Mouse (Mus musculus) liver, embryonic 14.5 days (tissue): ENCODE measurements at regions not wholly inside any gene's neighbourhood (a gene's known extent, or its start where the extent isn't known, plus 50 kb on each side); places are given as distances from the start of the nearest gene placed in this dataset.

Experiments
- CTCF ChIP-seq: IDR thresholded peaks from 2 replicates; pipeline ENCODE4 v1.5.1; 2016; ENCODE audit warnings: antibody characterized with exemption, low read depth, control low read depth
- EP300 ChIP-seq: IDR thresholded peaks from 2 replicates; pipeline ENCODE4 v1.6.1; 2016; ENCODE audit warnings: antibody characterized with exemption, low read depth

DNA sequence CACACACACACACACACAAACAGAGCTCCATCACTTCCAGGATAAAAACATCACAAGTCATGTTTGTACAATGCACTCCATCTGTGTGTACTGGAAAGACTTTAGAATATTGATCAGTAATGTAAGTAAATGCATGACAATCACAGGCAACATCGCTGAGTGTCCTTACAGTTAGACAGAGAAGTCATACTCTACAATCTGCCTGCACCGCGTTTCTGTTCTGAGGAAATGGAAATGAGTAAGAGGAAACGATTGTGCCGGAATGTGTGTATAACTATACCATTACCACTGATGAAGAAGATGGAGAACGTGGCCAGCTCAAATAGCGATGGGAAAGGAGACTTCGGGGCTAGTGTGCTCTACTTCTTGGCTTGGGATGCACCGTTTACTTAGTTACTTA lies 210.7 kb downstream of the Dusp6 start:
- TF ChIP-seq CTCF (no peak), EP300 (no peak)
